Mouse (Mus musculus) T-cell, adult 2 months (primary cell): Measurements from ENCODE around the gene Serpina5.

Experiments
- DNase-seq: peaks from one replicate; pipeline ENCODE4 v3.0.0; 2022; ENCODE audit warnings: low spot score

The Serpina5 gene

DNA sequence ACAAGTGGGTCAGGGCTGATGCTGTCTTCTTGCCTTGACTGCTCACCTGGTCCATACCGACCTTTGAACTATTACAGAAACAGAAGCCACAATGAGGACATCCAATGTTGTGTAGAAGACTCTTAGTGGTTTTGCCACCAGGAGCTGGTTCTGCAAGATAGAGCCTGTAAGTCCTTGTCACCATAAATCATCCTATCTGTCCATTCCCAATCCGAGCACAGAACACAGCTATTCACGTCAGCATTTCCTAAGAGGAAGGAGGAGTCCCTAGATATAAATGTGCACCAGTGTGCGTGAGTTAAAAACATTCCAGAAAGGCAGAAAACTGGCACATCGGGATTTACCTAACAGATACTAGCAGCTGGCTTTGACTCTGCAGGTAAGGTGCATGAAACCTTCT is 26.8 kb downstream of the Serpina5 start, which contains the start of gene Serpina3b:
Serpina3b (plus strand) TSS at position 301 of the 400 bp plus-strand sequence.
- no peak for DNase-seq

DNA sequence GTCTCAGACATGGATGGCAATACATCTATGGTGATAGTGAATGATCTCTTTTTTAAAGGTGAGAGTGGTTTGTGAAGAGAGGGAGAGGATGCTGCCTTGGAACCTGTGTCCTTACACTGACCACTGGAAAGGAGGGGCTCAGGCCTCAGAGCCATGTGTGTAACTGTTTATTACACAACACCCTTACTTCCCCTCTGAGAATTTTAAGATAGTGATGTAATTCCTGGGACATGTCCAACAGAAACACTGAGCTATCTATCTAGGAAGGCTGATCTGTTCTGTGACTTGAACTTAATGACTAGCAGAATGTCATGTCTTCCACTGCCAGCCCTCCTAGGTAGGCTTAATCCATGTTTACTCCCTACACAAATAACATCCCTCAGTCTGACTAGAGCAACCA is 30.1 kb downstream of the Serpina5 start:
- DNase-seq = no peak

DNA sequence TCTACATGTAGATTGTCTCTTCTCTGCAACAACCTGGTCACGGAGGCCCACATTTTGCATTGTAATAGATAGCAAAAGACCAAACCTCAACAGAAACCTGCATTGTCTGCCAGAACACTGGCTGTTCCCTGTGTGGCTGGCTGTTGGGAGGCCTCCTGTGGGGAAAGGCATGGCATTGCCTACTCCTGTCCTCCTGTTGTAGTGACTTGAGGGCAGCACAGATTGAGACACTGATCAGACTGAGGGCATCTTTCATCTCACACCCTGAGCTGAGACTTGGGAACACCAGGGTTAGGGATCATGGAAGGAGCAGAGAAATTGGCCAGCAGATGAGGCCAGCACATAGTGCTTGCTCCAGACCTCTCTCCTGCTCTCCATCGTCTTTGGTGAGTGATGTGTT is 37.3 kb downstream of the Serpina5 start:
- DNase-seq = no peak

DNA sequence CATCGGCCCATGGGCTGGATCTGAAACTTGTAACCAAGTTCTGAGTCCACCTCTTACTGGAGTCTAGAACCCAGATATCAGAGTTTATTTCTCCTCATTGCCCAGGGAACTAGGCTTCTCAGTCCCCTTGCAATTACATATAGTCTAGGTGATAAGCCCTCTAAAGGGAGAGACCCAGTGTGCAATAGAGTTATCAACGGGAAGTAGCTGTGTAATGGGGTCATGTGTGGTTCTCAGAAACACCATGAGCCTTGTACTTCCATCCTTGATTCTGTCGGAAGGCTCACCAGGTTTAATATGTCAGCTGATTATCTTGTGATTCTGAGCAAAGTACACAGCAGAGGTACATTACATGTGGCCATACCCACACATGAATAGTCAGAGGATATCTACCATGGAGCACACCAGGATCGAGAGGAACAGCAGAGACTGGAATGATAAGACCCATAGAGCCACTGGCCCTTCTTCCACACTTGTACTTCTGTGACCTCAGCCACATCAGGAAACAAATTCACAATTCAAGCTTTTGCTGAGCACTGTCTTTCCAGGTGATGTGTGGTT is 39.7 kb downstream of the Serpina5 start:
- DNase-seq = no peak

DNA sequence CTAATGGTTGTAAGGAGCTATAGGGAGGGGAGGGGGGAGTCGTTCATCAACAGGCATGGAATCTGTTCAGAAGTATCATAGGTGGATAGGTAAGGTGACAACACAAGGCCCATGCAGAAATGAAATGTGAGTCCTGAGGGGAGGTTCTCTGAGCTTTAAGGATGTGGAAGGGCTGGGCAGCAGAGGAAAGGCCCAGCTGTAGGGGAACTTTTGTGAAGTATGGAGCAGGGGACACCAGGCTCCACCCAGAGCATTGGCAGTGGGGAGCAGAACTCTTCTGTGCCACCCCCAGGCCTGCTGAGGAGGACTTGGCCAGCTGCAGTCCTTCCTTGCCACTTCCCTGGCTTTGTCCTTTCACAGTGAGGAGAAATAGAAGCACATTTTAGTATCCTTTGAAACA is 40.6 kb downstream of the Serpina5 start:
- DNase-seq = no peak

DNA sequence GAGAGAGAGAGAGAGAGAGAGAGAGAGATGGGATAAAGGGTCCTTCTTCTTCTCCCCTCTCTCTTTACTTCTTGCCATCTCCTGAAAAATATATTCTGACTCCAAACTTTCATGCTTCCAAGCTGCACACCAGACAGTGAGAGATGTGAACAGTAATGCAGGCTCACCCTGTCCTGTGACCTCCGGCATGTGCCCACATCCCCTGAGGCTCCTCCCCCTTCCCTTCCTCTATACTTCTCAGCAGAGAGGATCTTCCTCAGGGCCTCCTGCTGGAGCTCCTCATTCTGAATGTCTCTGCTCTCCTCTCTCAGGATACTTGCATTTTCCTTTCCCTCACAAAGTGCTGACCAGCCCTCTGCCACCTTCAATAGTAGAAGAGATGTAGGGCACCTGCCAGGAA is 41.5 kb downstream of the Serpina5 start:
- no peak for DNase-seq

DNA sequence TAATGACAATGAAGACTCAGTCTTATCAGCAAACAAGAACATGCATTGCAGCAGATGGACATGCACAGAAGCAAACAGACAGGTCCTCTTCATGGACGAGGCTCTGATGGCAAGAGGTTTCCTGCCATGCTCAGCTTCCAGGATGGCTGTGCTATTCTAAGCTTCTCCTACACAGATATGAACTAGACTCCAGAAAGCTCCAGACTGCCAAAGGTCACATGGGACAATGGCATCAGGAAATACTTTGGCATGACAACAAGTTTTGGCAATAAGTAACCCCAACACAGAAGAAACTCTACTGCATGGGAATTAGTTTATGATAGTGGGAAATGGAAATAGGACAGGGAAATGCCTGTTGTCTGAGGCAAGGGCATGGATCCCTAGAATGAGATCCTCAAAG is 42.4 kb downstream of the Serpina5 start:
- DNase-seq = no peak

DNA sequence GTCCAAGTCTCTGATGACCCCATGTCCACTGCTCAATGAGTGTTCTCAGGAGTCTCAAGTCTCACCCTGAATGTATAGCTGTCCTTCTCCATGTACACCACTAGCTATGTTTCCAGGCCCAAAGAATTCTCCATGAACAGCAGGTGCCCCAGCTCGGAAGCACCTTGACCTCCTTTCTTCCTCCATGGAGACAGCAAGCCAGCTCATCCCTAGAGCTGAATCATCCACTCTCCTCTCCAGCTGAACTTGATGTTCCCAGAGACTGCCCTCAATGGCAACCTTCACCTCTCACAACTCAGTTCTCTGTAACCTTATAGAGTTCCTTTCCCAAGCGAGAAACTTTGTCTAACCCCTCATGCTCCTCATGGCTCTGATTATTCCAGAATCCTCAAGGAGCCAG is 44.7 kb downstream of the Serpina5 start:
- no peak for DNase-seq

DNA sequence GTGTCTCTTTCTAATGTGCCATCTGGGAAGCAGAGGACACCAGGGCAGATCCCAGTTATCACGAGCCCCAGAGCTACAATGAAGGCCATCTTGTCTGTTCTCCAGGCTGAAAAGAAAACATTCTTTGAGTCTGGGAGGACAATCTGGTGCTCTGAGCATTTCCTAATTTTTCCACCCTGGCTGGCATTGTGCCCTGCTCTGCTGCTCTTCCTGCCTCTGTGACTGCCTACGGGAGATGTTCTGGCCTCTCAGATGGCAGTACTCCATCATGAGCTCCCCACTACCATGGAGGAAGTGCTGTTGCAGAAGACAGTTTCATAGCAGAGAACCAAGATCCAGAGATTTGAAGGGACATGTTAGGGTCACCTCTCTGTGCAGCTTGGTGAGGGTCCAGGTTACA is 51.1 kb downstream of the Serpina5 start:
- DNase-seq = no peak

DNA sequence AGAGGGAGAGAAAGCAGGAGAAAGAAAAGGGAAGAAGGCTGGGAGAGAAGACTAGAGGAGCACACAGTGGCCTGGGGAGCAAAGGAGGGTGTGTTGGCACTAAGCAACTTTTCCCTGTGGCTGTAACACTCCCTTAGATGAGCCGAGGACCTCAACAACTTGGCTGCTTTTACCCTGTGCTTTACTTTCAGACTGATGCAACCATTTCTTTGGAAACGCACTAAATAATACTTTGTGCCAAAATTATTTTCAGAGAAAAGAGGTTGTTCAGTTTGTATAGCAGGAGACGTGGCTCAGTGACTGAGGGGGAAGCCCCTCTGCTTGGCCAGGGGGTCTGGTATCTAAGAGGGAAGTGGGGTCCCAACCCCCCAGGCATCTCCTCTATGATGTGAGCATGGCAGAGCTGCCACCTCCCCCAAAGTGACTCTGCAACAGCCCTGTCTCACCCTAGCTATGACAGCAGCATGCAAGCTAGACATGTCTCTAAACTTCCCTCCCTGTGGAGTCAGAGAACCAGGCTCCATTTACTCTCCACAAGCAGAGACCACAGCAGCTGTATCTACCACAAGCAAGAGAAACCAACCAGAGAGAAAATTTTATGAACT is 52.2 kb downstream of the Serpina5 start:
- no peak for DNase-seq

DNA sequence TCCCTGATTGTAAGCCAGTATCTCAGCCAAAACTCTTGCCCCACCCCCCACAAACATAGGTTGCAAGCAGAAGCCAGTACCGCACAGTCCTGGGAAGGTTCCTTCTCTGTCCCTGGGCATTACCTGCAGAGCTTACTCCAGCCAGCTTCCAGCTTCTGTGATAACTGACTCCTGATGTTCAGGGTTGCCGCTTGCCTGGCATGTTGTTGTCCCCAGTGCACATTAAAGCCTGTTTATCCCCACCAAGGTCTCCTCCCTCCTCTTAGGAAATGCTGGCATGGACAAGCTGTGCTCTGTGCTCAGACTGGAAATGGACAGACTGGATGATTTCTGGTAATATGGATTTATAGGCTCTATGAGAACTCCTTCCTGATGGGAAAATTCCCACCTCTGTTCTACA is 52.7 kb downstream of the Serpina5 start, which contains the start of gene Serpina3c:
Serpina3c (minus strand) TSS at position 215 of the 400 bp plus-strand sequence.
- DNase-seq = no peak
